Mouse (Mus musculus): ENCODE measurements around the gene Ncoa3.
A peak's percentile ranks its signal among the peaks of the same experiment; 100 is the strongest.

DNA sequence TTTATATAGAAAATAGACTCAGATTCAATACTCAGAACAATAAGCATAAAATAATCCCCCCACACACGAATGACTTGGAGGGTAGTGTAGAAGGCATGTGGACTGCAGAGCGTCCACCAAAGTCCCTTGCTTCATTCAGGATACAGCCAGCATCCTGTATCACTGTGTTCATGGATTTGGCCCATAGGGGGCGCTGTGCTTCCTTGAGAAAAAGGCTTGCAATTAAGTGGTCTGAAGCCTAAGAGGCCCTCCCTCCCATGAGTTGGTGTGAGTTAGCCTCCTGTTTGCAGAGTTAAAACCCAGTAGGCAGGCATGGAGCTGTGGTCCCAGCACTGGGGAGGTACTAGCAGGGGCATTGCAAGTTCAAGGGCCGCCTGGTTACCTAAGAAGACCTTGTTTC lies 115.9 kb downstream of the Ncoa3 start:
- peak; percentile 63; the same call in 1 of the 2 replicates for TF ChIP-seq CTCF (IDR thresholded peaks at IDR 0.05; ENCODE audit: control insufficient read depth, insufficient read depth, low read length)
- TF ChIP-seq POLR2A (IDR thresholded peaks at IDR 0.05; ENCODE audit: borderline replicate concordance, control insufficient read depth, low read depth, low read length) = no peak
